Mouse (Mus musculus) forebrain, postnatal 0 days (tissue): Measurements from ENCODE around the gene Fam160b1. TPM values are rescaled to one million over a fixed set of nuclear protein-coding genes. Genes with fewer than 3 reads are reported as not detected.

ENCODE experiments used
- ATAC-seq: fragments of 200-750 bp; cut with Nextera tagmentation; 2 replicates; pipeline ENCODE4 v1.8.0; 2017; ENCODE audit warnings: mild to moderate bottlenecking, moderate library complexity
- DNase-seq: peaks from one replicate; pipeline ENCODE4 v3.0.0-alpha.2; 2015
- H3K27ac ChIP-seq: fragments of 300-500 bp; sonication (generic); 2 replicates; pipeline ENCODE4 v1.5.1; 2014; ENCODE audit warnings: low read depth, mild to moderate bottlenecking, antibody characterized with exemption, low read length, moderate library complexity, mixed read lengths
- H3K27me3 ChIP-seq: fragments of 300-500 bp; sonication (generic); 2 replicates; pipeline ENCODE4 v1.6.1; 2014; ENCODE audit warnings: mild to moderate bottlenecking, low read length, mixed read lengths; ENCODE audit not compliant: insufficient read depth
- H3K36me3 ChIP-seq: fragments of 300-500 bp; sonication (generic); 2 replicates; pipeline ENCODE4 v1.6.1; 2014; ENCODE audit warnings: mild to moderate bottlenecking, moderate library complexity; ENCODE audit not compliant: insufficient read depth
- H3K4me1 ChIP-seq: fragments of 300-500 bp; sonication (generic); 2 replicates; pipeline ENCODE4 v1.6.1; 2014; ENCODE audit warnings: antibody characterized with exemption; ENCODE audit not compliant: insufficient read depth
- H3K4me2 ChIP-seq: fragments of 300-500 bp; sonication (generic); 2 replicates; pipeline ENCODE4 v1.6.1; 2014; ENCODE audit warnings: low read depth, mild to moderate bottlenecking, moderate library complexity
- H3K4me3 ChIP-seq: fragments of 300-500 bp; sonication (generic); 2 replicates; pipeline ENCODE4 v1.5.1; 2014; ENCODE audit warnings: low read depth, low read length, mixed read lengths
- H3K9ac ChIP-seq: fragments of 300-500 bp; sonication (generic); 2 replicates; pipeline ENCODE4 v1.6.1; 2014; ENCODE audit warnings: mild to moderate bottlenecking
- H3K9me3 ChIP-seq: fragments of 300-500 bp; sonication (generic); 2 replicates; pipeline ENCODE4 v1.6.1; 2016; ENCODE audit warnings: low read length
- CTCF ChIP-seq: sonication (generic); IDR thresholded peaks from 2 replicates; pipeline ENCODE4 v1.5.1; 2016; ENCODE audit warnings: antibody characterized with exemption, control low read depth, low read depth
- WGBS: fragments of 180-500 bp; shearing (Covaris S2); extraction: QIAGEN DNeasy Blood & Tissue Kit; methylation state at CpG from one replicate; pipeline ENCODE4 v1.1.7; 2014; 5-methylcytosine and 5-hydroxymethylcytosine counted together
- polyA plus RNA-seq: library from polyadenylated mRNA; unstranded; fragments of >200 nt; fragmentation: Nextera tagmentation; extraction: Ambion mirVana; gene quantifications from 2 replicates; pipeline ENCODE4 v1.2.1, GENCODE M21; 2015
- total RNA-seq: library from RNA; depleted of rRNA; stranded (reverse); fragments of >200 nt; gene quantifications from 2 replicates; pipeline ENCODE4 v1.2.3, GENCODE M21; 2014

Gene Fam160b1
- total and polyA plus RNA-seq, 2 experiments from 2014 or later = 10.8 to 23.0 TPM

DNA sequence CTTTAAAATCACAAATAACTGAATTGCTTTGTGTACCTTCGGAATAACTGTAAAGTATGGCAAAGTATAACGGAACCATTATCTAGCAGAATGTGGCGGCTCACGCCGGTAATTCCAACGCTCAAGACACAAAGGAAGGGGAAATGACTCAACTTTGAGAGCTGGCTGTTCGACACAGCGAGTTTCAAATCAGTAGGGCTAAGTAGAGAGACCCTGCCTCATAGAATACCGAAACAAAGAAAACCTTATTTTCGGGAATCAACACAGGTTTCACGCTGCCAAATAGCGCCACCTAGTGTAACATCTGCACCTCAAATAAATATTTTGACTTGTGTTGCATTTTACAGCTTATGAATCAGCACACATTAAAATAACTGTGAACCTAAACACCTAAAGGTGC is 31.7 kb upstream of the Fam160b1 start:
- no peak overlapping the region for H3K9ac ChIP-seq
- WGBS = 55% methylated on average over 12 of the region's 12 CpGs
- no peaks in the 10 kb centered on the region for H3K9me3 ChIP-seq
- H3K36me3 ChIP-seq = no peaks in the 10 kb centered on the region
- no peak overlapping the region for H3K27ac ChIP-seq
- peaks cover 2% of the 10 kb centered on the region; the same call in 1 of the 2 replicates for H3K4me1 ChIP-seq
- H3K4me2 ChIP-seq = no peak overlapping the region
- H3K27me3 ChIP-seq = no peaks in the 10 kb centered on the region
- H3K4me3 ChIP-seq = no peak overlapping the region
- TF ChIP-seq CTCF = peak; percentile 66
- DNase-seq (peak; percentile 52), ATAC-seq (no peak)

DNA sequence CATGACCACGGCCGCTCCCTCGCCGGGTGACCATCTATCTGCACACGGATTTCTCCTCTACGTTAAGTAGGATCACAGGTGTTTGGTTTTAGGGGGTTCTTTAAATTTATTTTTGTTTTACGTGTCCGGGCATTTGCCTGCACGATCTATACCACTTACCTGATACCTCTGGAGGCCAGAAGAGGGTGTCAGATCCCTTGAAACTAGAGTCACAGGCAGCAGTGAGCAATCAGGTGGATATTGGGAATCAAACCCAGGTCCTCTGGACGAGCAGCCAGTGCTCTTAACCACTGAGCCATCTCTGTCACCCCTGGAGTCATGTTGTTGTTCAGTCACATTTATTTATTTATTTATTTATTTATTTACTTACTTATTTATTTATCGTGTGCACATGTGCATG is 30.2 kb upstream of the Fam160b1 start:
- Histone ChIP-seq H3K9me3 (no peaks in the 10 kb centered on the region), H3K36me3 (no peaks in the 10 kb centered on the region), H3K4me2 (no peak overlapping the region), H3K9ac (no peak overlapping the region), H3K27ac (no peak overlapping the region), H3K4me3 (no peak overlapping the region), H3K4me1 (no peaks in the 10 kb centered on the region), H3K27me3 (no peaks in the 10 kb centered on the region)
- no peak for DNase-seq
- no peak for ATAC-seq
- 75% methylated on average over 11 of the region's 11 CpGs for WGBS
- peak; percentile 21; the same call in 1 of the 2 replicates for TF ChIP-seq CTCF

- no peak for DNase-seq
- ATAC-seq = no peak
- TF ChIP-seq CTCF = no peak
- no peaks in the 10 kb centered on the region for H3K9me3 ChIP-seq
- H3K4me1 ChIP-seq = no peaks in the 10 kb centered on the region
- no peak overlapping the region for H3K4me3 ChIP-seq
- H3K4me2 ChIP-seq = no peak overlapping the region
- no peaks in the 10 kb centered on the region for H3K36me3 ChIP-seq
- no peak overlapping the region for H3K9ac ChIP-seq
- WGBS = 67% methylated on average over 6 of the region's 6 CpGs
- no peaks in the 10 kb centered on the region for H3K27me3 ChIP-seq
- no peak overlapping the region for H3K27ac ChIP-seq
Measured at GRCm38 (mm10) chr19:57331237-57331636, 29.2 kb upstream of the Fam160b1 start.

DNA sequence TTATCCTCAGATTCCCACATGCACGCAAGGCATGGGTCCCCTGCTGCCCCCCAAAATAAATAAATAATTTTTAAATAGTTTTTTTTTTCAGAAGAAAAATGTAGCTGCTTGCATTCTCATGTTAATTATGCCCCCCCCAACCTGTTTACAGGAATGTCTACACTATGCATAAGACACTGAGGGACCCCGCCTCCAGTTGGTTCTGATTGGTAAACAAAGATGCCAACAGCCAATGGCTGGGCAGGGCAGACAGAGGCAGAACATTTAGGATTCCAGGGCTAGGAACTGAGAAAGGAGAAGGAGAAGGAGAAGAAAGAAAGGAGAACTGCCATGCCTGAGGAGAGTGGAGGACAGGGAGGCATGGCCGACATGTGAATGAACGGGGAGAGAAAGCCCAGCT is 27.1 kb upstream of the Fam160b1 start:
- H3K27ac ChIP-seq = no peak overlapping the region
- DNase-seq = no peak
- no peak for TF ChIP-seq CTCF
- no peaks in the 10 kb centered on the region for H3K36me3 ChIP-seq
- no peaks in the 10 kb centered on the region for H3K4me1 ChIP-seq
- WGBS = 80% methylated on average over 4 of the region's 4 CpGs
- no peak overlapping the region for H3K4me2 ChIP-seq
- no peaks in the 10 kb centered on the region for H3K27me3 ChIP-seq
- ATAC-seq = no peak
- H3K9me3 ChIP-seq = no peaks in the 10 kb centered on the region
- no peak overlapping the region for H3K9ac ChIP-seq
- no peak overlapping the region for H3K4me3 ChIP-seq

DNA sequence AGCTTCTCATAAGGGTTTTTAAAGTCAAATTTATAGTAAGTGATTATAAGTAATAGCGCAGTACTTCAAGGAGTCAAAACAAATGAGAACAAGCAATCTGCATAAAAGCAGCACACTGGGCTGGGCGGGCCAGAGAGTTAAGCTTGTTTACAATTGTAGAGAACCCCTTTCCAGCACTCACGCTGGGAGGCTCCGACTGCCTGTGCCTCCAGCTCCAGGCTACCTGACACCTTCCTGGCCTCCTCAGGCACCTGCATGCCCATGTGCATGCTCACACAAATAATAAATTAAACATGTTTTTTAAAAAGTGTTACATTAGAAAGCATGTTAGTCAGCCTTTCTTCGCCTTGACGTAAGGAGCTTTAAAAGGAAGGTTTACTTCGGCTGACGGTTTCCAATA is 25.3 kb upstream of the Fam160b1 start:
- 47% methylated on average over 8 of the region's 8 CpGs for WGBS
- H3K27ac ChIP-seq = no peak overlapping the region
- no peak for DNase-seq
- H3K9ac ChIP-seq = no peak overlapping the region
- no peak for TF ChIP-seq CTCF
- no peaks in the 10 kb centered on the region for H3K36me3 ChIP-seq
- H3K4me3 ChIP-seq = no peak overlapping the region
- no peaks in the 10 kb centered on the region for H3K9me3 ChIP-seq
- no peak overlapping the region for H3K4me2 ChIP-seq
- no peak for ATAC-seq
- no peaks in the 10 kb centered on the region for H3K27me3 ChIP-seq
- no peaks in the 10 kb centered on the region for H3K4me1 ChIP-seq

DNA sequence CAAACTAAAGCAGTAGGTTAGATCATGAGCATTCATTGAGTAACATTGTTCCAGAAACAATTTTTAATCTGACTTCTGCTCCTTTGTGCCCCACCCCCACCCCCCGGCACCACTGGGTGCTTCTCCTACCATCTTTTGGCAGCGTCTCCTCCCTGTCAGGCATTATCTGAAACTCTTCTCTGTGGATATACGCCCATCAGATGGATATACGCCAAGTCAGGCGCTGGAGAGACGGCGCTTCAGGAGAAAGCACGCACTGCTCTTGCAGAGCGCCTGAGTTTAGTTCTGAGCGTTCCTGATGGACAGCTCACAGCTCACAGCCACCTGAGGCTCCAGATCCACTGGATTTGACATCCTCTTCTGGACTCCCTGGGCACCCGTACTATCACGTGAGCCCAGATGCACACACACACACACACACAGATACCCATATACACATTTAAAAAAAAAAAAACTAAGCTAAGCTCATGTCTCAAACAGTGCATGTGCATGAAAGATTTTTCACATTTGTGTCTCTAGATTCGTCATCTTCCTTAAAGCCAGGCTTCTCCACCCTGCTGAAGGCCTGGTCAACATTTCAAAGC is 21.1 kb upstream of the Fam160b1 start:
- Histone ChIP-seq H3K4me2 (no peak overlapping the region), H3K4me1 (no peaks in the 10 kb centered on the region), H3K27ac (no peak overlapping the region), H3K36me3 (no peaks in the 10 kb centered on the region), H3K4me3 (no peak overlapping the region), H3K9me3 (no peaks in the 10 kb centered on the region), H3K27me3 (no peaks in the 10 kb centered on the region), H3K9ac (no peak overlapping the region)
- TF ChIP-seq CTCF = no peak
- DNase-seq = no peak
- ATAC-seq = no peak
- WGBS = 71% methylated on average over 13 of the region's 13 CpGs

GRCm38 (mm10) chr19:57340900-57341742 is 19.4 kb upstream of the Fam160b1 start:
- ATAC-seq = no peak
- TF ChIP-seq CTCF = no peak
- no peak for DNase-seq
- Histone ChIP-seq H3K4me1 (no peaks in the 10 kb centered on the region), H3K36me3 (no peaks in the 10 kb centered on the region), H3K9me3 (no peaks in the 10 kb centered on the region), H3K4me3 (no peak overlapping the region), H3K27me3 (no peaks in the 10 kb centered on the region), H3K27ac (no peak overlapping the region), H3K4me2 (no peak overlapping the region), H3K9ac (no peak overlapping the region)
- 76% methylated on average over 8 of the region's 8 CpGs for WGBS
